Mouse (Mus musculus): ENCODE results near the gene Rnf185. TPM values are rescaled to one million over a fixed set of nuclear protein-coding genes. Genes with fewer than 3 reads are reported as not detected.

The Rnf185 gene
- total RNA-seq, 2 experiments from 2014 or later, result 18.6 to 20.3 TPM

- no peak for DNase-seq
- intact Hi-C loops (cut with DNase I), result no loop called here
These were observed 49.1 kb downstream of the Rnf185 start for GRCm38 (mm10) chr11:3403024-3403423.

GRCm38 (mm10) chr11:3398318-3398717 lies 53.8 kb downstream of the Rnf185 start:
- intact Hi-C loops (cut with DNase I), result no loop called here
- no peak for DNase-seq

GRCm38 (mm10) chr11:3396562-3396961 lies 55.6 kb downstream of the Rnf185 start:
- intact Hi-C loops (cut with DNase I), result no loop called here
- no peak for DNase-seq

GRCm38 (mm10) chr11:3396091-3396490 lies 56.1 kb downstream of the Rnf185 start:
- intact Hi-C loops (cut with DNase I), result no loop called here
- DNase-seq, result no peak

GRCm38 (mm10) chr11:3394520-3394919 lies 57.6 kb downstream of the Rnf185 start:
- intact Hi-C loops (cut with DNase I), result no loop called here
- no peak for DNase-seq

GRCm38 (mm10) chr11:3392526-3392925 lies 59.6 kb downstream of the Rnf185 start:
- DNase-seq, result peak in 1 of 2 experiments; percentile 7

GRCm38 (mm10) chr11:3390789-3391188 lies 61.4 kb downstream of the Rnf185 start:
- intact Hi-C loops (cut with DNase I), result no loop called here

More at GRCm38 (mm10) chr11:3392526-3392925, 59.6 kb downstream of the Rnf185 start:
- intact Hi-C loops (cut with DNase I), result no loop called here

GRCm38 (mm10) chr11:3389996-3390395 lies 62.2 kb downstream of the Rnf185 start:
- no peak for DNase-seq
- intact Hi-C loops (cut with DNase I), result no loop called here

More at GRCm38 (mm10) chr11:3390789-3391188, 61.4 kb downstream of the Rnf185 start:
- DNase-seq, result no peak

- intact Hi-C loops (cut with DNase I), result loop anchor here (1.0 to 2.0 kb wide), 4 partner anchors 22 to 127 kb away; partner anchors contain the start of genes Limk2, Rnf185 and Selenom
- no peak for DNase-seq
These were observed 64.5 kb downstream of the Rnf185 start for GRCm38 (mm10) chr11:3387482-3388196.

- DNase-seq, result peak; percentile 86 to 91
- intact Hi-C loops (cut with DNase I), result loop anchor here (1.0 to 2.0 kb wide), 4 partner anchors 22 to 127 kb away; partner anchors contain the start of genes Limk2, Rnf185 and Selenom
These were observed 65.2 kb downstream of the Rnf185 start for GRCm38 (mm10) chr11:3386941-3387368.

GRCm38 (mm10) chr11:3382602-3383594 lies 69.3 kb downstream of the Rnf185 start:
- no peak for DNase-seq
- intact Hi-C loops (cut with DNase I), result no loop called here

GRCm38 (mm10) chr11:3381148-3381814 lies 70.9 kb downstream of the Rnf185 start:
- no peak for DNase-seq
- intact Hi-C loops (cut with DNase I), result no loop called here

GRCm38 (mm10) chr11:3379427-3379826 lies 72.7 kb downstream of the Rnf185 start:
- intact Hi-C loops (cut with DNase I), result no loop called here
- no peak for DNase-seq

- intact Hi-C loops (cut with DNase I), result no loop called here
- DNase-seq, result no peak
These were observed 77.4 kb downstream of the Rnf185 start for GRCm38 (mm10) chr11:3374741-3375140.

GRCm38 (mm10) chr11:3374293-3374645 lies 77.9 kb downstream of the Rnf185 start:
- no peak for DNase-seq
- intact Hi-C loops (cut with DNase I), result no loop called here

- intact Hi-C loops (cut with DNase I), result no loop called here
- no peak for DNase-seq
These were observed 78.4 kb downstream of the Rnf185 start for GRCm38 (mm10) chr11:3373591-3374292.

GRCm38 (mm10) chr11:3371599-3372295 lies 80.4 kb downstream of the Rnf185 start:
- intact Hi-C loops (cut with DNase I), result no loop called here
- DNase-seq, result no peak

- peak; percentile 65 to 73 for DNase-seq
- intact Hi-C loops (cut with DNase I), result no loop called here
These were observed 81.1 kb downstream of the Rnf185 start for GRCm38 (mm10) chr11:3370928-3371598.

- no peak for DNase-seq
- intact Hi-C loops (cut with DNase I), result no loop called here
These were observed 82.0 kb downstream of the Rnf185 start for GRCm38 (mm10) chr11:3370162-3370561.

All from heart, postnatal 36 days (tissue).